Mouse (Mus musculus): Measurements from ENCODE around the gene Glyatl3. TPM values are rescaled to one million over a fixed set of nuclear protein-coding genes. Genes with fewer than 3 reads are reported as not detected.
A peak's percentile ranks its signal among the peaks of the same experiment; 100 is the strongest.

Glyatl3 gene
- polyA plus RNA-seq, 1 experiment from 2014 or later, result not detected

DNA sequence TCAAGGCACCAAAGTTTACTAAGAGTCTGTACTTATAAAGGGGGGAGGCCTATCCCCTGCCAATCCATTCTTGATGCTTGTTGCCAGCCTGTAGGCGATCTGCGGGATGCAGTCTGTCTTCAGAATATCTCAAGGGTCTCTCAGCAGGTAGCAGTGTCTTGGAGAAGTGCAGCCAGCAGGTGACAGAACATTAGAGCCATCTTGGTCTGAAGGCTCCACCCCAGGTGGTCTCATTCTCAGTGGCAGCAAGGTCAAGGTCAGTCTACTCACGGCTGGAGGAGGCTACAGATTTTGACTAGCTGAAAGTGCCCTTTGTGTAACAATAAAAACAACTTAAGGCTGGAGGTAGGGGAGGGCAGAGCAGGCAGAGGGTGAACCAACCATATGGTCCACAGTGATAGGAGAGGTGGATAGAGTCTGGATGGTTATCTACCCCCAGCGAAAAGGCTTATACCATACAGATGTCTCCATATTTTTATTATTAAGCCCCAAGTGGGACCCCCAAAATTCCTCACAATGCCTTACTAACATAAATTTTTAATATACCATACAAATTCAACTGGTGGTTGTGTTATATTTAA, 14.3 kb downstream of the Glyatl3 start:
- no peak for ATAC-seq (replicated peaks; ENCODE audit: insufficient number of reproducible peaks, low FRiP score, low TSS enrichment)

DNA sequence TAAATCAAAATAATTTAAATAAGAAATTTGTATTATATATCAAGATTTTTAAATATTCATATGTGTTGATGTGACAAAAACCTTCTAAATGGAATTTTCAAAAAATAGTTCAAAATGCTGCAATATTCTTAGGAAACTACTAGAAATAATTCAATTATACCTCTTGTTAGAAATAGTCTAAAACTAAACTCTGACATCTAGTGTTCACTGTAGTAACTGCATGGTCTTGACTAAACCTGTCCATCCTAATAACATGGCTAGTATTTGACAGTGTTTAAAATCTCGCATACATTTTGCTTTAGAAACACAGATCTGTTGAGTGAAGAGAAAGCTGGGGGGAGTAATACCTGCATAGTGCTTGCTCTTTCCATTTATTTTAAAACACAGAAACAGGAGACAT, 17.3 kb downstream of the Glyatl3 start:
- ATAC-seq (replicated peaks; ENCODE audit: insufficient number of reproducible peaks, low FRiP score, low TSS enrichment), result no peak
- Histone ChIP-seq H3K4me2 (no peak overlapping the region), H3K27me3 (ENCODE audit: control insufficient read depth, insufficient read depth, low read length) (no peaks in the 10 kb centered on the region), H3K9me3 (replicated peaks; ENCODE audit: control insufficient read depth, low read length) (no peaks in the 10 kb centered on the region), H3K4me1 (ENCODE audit: control insufficient read depth, insufficient read depth, low read length) (no peaks in the 10 kb centered on the region), H3K4me3 (ENCODE audit: low read depth, low read length) (no peak overlapping the region), H3K36me3 (ENCODE audit: control insufficient read depth, insufficient read depth, low read length) (no peaks in the 10 kb centered on the region), H3K9ac (ENCODE audit: low read depth, low read length) (no peak overlapping the region), H3K27ac (ENCODE audit: low read depth, low read length) (no peak overlapping the region)
- 71% methylated on average over 1 of the region's 1 CpGs for WGBS (ENCODE audit: insufficient replicate concordance)

More for the DNA sequence above, 14.3 kb downstream of the Glyatl3 start:
- no peaks in the 10 kb centered on the region for H3K9me3 ChIP-seq (replicated peaks; ENCODE audit: control insufficient read depth, low read length)
- no peak overlapping the region for H3K4me3 ChIP-seq (ENCODE audit: low read depth, low read length)
- H3K27me3 ChIP-seq (ENCODE audit: control insufficient read depth, insufficient read depth, low read length), result no peaks in the 10 kb centered on the region
- no peak overlapping the region for H3K27ac ChIP-seq (ENCODE audit: low read depth, low read length)
- no peaks in the 10 kb centered on the region for H3K36me3 ChIP-seq (ENCODE audit: control insufficient read depth, insufficient read depth, low read length)
- H3K9ac ChIP-seq (ENCODE audit: low read depth, low read length), result no peak overlapping the region
- H3K4me1 ChIP-seq (ENCODE audit: control insufficient read depth, insufficient read depth, low read length), result peaks cover 8% of the 10 kb centered on the region
- no peak overlapping the region for H3K4me2 ChIP-seq
- WGBS (ENCODE audit: insufficient replicate concordance), result 49% methylated on average over 4 of the region's 4 CpGs

DNA sequence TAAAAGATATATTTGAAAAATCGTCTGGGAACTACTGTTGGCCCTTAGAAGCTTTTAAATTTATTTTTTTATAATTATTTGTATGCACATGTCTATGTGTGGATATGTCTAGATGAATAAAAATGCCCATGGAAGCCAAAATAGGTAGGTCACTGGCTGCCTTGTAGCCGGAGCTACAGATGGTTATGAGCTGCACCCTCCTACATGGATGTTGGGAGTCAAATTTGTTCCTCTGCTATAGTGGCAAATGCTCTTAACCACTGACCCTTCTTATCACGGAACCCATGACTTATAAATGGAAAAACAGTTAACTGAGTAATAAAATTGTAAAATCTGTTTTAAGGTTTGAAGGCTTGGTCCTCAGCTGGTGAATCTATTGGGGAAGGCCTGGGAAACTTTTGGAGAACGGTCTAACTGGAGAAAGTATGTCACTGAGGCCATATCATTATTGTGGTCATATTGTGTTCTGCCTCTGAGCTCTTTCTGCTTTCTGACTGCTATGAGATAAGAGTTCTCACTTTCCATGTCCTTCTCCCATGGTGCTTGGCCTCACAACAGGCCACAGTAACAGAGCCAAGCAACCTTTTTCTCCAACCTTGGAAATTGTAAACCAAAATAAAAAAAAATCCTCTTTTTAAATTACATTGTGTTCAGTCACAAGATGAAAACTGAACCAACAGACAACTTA, 26.2 kb downstream of the Glyatl3 start:
- Histone ChIP-seq H3K27ac (ENCODE audit: low read depth, low read length) (no peak overlapping the region), H3K4me3 (ENCODE audit: low read depth, low read length) (no peak overlapping the region), H3K4me1 (ENCODE audit: control insufficient read depth, insufficient read depth, low read length) (no peaks in the 10 kb centered on the region), H3K36me3 (ENCODE audit: control insufficient read depth, insufficient read depth, low read length) (no peaks in the 10 kb centered on the region), H3K27me3 (ENCODE audit: control insufficient read depth, insufficient read depth, low read length) (no peaks in the 10 kb centered on the region), H3K4me2 (no peak overlapping the region), H3K9ac (ENCODE audit: low read depth, low read length) (no peak overlapping the region), H3K9me3 (replicated peaks; ENCODE audit: control insufficient read depth, low read length) (no peaks in the 10 kb centered on the region)
- WGBS (ENCODE audit: insufficient replicate concordance), result 71% methylated on average over 4 of the region's 4 CpGs
- no peak for ATAC-seq (replicated peaks; ENCODE audit: insufficient number of reproducible peaks, low FRiP score, low TSS enrichment)

DNA sequence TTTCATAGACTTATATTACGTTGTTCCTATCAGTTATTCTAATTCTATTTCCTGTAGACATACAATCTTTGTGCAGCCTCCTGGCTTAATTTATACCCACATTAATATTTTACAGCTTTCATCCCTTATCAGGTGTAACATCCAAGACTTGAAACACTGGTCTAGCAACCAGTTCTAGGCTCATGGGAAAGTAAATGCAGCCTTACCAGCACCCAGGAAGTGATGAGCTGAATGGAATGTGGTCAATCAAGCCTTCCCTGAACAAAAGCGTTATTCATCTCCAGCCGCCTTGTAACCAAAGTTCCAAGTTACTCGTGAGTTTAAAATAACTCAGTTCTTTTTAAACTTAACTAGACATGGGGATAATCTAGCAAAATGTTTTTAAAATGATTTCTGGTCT, 29.0 kb downstream of the Glyatl3 start:
- no peaks in the 10 kb centered on the region for H3K27me3 ChIP-seq (ENCODE audit: control insufficient read depth, insufficient read depth, low read length)
- no peaks in the 10 kb centered on the region for H3K9me3 ChIP-seq (replicated peaks; ENCODE audit: control insufficient read depth, low read length)
- H3K4me1 ChIP-seq (ENCODE audit: control insufficient read depth, insufficient read depth, low read length), result no peaks in the 10 kb centered on the region
- H3K4me2 ChIP-seq, result no peak overlapping the region
- H3K27ac ChIP-seq (ENCODE audit: low read depth, low read length), result no peak overlapping the region
- no peak overlapping the region for H3K9ac ChIP-seq (ENCODE audit: low read depth, low read length)
- no peak for ATAC-seq (replicated peaks; ENCODE audit: insufficient number of reproducible peaks, low FRiP score, low TSS enrichment)
- H3K36me3 ChIP-seq (ENCODE audit: control insufficient read depth, insufficient read depth, low read length), result no peaks in the 10 kb centered on the region
- no peak overlapping the region for H3K4me3 ChIP-seq (ENCODE audit: low read depth, low read length)
- WGBS (ENCODE audit: insufficient replicate concordance), result 77% methylated on average over 4 of the region's 4 CpGs

DNA sequence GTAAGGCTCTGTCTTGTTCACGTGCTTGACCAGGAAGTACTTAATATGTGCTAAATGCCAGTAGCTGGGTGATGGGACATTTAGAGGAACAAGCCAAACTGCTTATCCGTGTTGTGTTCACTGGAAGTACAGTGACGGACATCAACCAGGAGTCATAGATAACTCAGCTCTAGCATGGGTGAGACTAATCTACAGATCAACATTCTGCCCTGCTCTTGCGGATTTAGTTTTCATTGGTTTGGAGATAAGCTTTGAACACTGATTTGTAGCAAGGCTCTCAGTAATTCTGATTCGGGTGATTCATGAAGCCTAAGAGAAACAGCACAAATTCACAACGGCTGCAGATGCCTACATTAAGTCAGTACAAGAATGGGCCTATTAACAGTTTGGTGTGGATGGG, 32.0 kb downstream of the Glyatl3 start:
- H3K9ac ChIP-seq (ENCODE audit: low read depth, low read length), result no peak overlapping the region
- H3K27me3 ChIP-seq (ENCODE audit: control insufficient read depth, insufficient read depth, low read length), result no peaks in the 10 kb centered on the region
- H3K4me3 ChIP-seq (ENCODE audit: low read depth, low read length), result no peak overlapping the region
- H3K4me1 ChIP-seq (ENCODE audit: control insufficient read depth, insufficient read depth, low read length), result peaks cover 7% of the 10 kb centered on the region
- ATAC-seq (replicated peaks; ENCODE audit: insufficient number of reproducible peaks, low FRiP score, low TSS enrichment), result no peak
- WGBS (ENCODE audit: insufficient replicate concordance), result 80% methylated on average over 6 of the region's 6 CpGs
- H3K27ac ChIP-seq (ENCODE audit: low read depth, low read length), result no peak overlapping the region
- H3K4me2 ChIP-seq, result no peak overlapping the region
- no peaks in the 10 kb centered on the region for H3K36me3 ChIP-seq (ENCODE audit: control insufficient read depth, insufficient read depth, low read length)
- H3K9me3 ChIP-seq (replicated peaks; ENCODE audit: control insufficient read depth, low read length), result no peaks in the 10 kb centered on the region

DNA sequence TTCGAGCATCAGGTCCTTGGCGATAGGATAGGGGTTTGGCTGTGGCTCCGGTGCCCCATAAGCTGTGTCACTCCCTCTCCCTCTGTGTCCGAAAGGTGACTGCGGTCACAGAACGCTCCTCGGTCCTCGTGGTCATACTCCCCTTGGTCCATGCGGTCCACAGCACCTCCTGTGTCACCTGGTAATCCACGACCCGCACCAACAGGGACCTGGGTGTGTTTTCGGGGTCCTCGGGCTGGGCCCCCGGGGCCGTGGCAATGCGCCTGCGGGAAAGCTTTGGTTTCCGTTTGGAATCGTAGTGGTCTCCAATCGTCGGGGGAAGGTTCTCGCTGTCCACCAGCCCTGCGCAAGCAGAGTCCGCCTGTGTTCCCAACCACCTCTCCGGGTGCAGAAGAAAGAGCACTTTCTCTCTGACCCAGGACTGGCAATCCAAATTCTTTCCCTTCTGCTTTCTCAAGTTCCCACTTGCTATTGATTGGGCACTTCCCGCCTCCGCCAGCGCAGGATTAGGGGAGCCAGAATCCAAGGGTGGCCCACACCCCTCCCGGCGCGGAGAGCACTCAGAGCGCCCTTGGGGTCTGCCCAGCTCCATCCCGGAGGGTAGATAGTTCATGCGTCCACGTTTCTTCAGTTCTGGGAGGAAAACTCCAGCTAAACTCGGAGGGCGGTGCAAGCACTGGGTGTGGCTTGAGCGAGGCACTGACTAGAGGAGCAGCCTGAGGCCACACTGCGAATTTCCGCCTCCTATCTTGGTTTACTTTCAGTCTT, 34.0 kb downstream of the Glyatl3 start, which contains the start of gene 9130008F23Rik:
Gene 9130008F23Rik (minus strand): TSS at position 636 of the 768 bp plus-strand sequence.
- H3K4me3 ChIP-seq (ENCODE audit: low read depth, low read length), result peak within 1 kb of the TSS; percentile 64
- H3K27me3 ChIP-seq (ENCODE audit: control insufficient read depth, insufficient read depth, low read length), result no peaks in the 10 kb centered on the region
- peak within 1 kb of the TSS; percentile 79 for H3K4me2 ChIP-seq
- H3K36me3 ChIP-seq (ENCODE audit: control insufficient read depth, insufficient read depth, low read length), result no peaks in the 10 kb centered on the region
- no peaks in the 10 kb centered on the region for H3K9me3 ChIP-seq (replicated peaks; ENCODE audit: control insufficient read depth, low read length)
- H3K9ac ChIP-seq (ENCODE audit: low read depth, low read length), result peak within 1 kb of the TSS; percentile 86
- peak within 1 kb of the TSS; percentile 83 for H3K27ac ChIP-seq (ENCODE audit: low read depth, low read length)
- H3K4me1 ChIP-seq (ENCODE audit: control insufficient read depth, insufficient read depth, low read length), result peaks cover 7% of the 10 kb centered on the region
- WGBS (ENCODE audit: insufficient replicate concordance), result under 1% methylated on average over 40 of the region's 40 CpGs
- ATAC-seq (replicated peaks; ENCODE audit: insufficient number of reproducible peaks, low FRiP score, low TSS enrichment), result peak; percentile 87

DNA sequence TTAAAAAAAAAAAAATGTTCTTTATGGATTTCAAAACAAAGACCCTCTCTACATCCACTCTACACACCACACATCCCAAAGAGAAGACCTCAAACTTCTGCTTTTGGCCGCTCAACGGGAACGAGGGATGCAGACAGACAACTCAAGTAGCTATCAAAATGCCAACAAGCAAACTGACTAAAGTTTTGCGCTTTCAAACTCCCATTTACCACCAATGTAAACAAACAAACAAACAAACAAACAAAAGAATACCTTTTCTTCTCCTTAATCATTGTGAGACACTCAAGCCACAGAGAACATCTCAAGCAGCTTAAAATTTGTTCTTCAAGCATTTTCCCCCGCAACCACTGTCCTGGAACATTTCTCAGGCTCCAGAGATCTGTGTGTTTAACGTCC, 34.6 kb downstream of the Glyatl3 start:
- Histone ChIP-seq H3K4me3 (ENCODE audit: low read depth, low read length) (peak overlapping the region; percentile 64), H3K27me3 (ENCODE audit: control insufficient read depth, insufficient read depth, low read length) (no peaks in the 10 kb centered on the region), H3K27ac (ENCODE audit: low read depth, low read length) (peak overlapping the region; percentile 83; the same call in 1 of the 2 replicates), H3K4me2 (peak overlapping the region; percentile 79), H3K9me3 (replicated peaks; ENCODE audit: control insufficient read depth, low read length) (no peaks in the 10 kb centered on the region), H3K9ac (ENCODE audit: low read depth, low read length) (peak overlapping the region; percentile 86), H3K36me3 (ENCODE audit: control insufficient read depth, insufficient read depth, low read length) (no peaks in the 10 kb centered on the region), H3K4me1 (ENCODE audit: control insufficient read depth, insufficient read depth, low read length) (peaks cover 7% of the 10 kb centered on the region)
- 4% methylated on average over 6 of the region's 6 CpGs for WGBS (ENCODE audit: insufficient replicate concordance)
- ATAC-seq (replicated peaks; ENCODE audit: insufficient number of reproducible peaks, low FRiP score, low TSS enrichment), result no peak

DNA sequence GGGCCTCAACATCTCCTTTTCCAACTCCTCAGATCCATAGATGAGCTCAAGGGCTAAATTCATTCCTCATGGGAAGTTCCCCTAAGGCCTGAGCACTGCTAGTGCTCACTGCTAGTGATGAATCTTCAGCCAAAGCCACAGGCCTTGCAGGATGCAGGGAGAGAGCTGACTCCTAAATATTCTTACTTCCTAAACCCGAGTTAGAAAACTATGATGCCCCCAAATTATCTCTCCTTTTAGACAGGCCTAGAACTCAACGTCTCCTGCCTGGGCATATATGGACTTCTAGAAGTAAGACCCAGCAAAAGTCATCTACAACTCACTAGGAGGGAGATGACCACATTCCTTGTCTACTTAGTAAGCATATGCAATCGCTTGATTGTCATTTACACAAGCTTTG, 36.4 kb downstream of the Glyatl3 start:
- Histone ChIP-seq H3K9me3 (replicated peaks; ENCODE audit: control insufficient read depth, low read length) (no peaks in the 10 kb centered on the region), H3K27ac (ENCODE audit: low read depth, low read length) (no peak overlapping the region), H3K36me3 (ENCODE audit: control insufficient read depth, insufficient read depth, low read length) (no peaks in the 10 kb centered on the region), H3K4me1 (ENCODE audit: control insufficient read depth, insufficient read depth, low read length) (peaks cover 10% of the 10 kb centered on the region), H3K9ac (ENCODE audit: low read depth, low read length) (no peak overlapping the region), H3K27me3 (ENCODE audit: control insufficient read depth, insufficient read depth, low read length) (no peaks in the 10 kb centered on the region), H3K4me2 (peak overlapping the region; percentile 79), H3K4me3 (ENCODE audit: low read depth, low read length) (peak overlapping the region; percentile 64)
- 29% methylated on average over 3 of the region's 3 CpGs for WGBS (ENCODE audit: insufficient replicate concordance)
- no peak for ATAC-seq (replicated peaks; ENCODE audit: insufficient number of reproducible peaks, low FRiP score, low TSS enrichment)

Data from heart, embryonic 11.5 days (tissue).